Mouse (Mus musculus) forebrain, embryonic 15.5 days (tissue): Measurements from ENCODE around the gene Slc8a3. TPM values are rescaled to one million over a fixed set of nuclear protein-coding genes. Genes with fewer than 3 reads are reported as not detected.
"Not testable (repeated sequence)": the region's sequence is repeated elsewhere in the genome, so short reads cannot be mapped to it uniquely, and the experiment has no call there.

Experiments
- ATAC-seq: fragments of 200-750 bp; cut with Nextera tagmentation; replicated peaks from 2 replicates; pipeline ENCODE4 v1.8.0; 2017; ENCODE audit warnings: mild to moderate bottlenecking, moderate TSS enrichment, moderate library complexity
- H3K27ac ChIP-seq: fragments of 300-500 bp; sonication (generic); replicated peaks from 2 replicates; pipeline ENCODE4 v1.5.1; 2015; ENCODE audit warnings: mild to moderate bottlenecking, inconsistent platforms
- H3K27me3 ChIP-seq: fragments of 300-500 bp; sonication (generic); 2 replicates; pipeline ENCODE4 v1.6.1; 2015; ENCODE audit warnings: inconsistent platforms
- H3K36me3 ChIP-seq: fragments of 300-500 bp; sonication (generic); 2 replicates; pipeline ENCODE4 v1.6.1; 2015; ENCODE audit warnings: mild to moderate bottlenecking, inconsistent platforms
- H3K4me1 ChIP-seq: fragments of 300-500 bp; sonication (generic); 2 replicates; pipeline ENCODE4 v1.6.1; 2015; ENCODE audit warnings: inconsistent platforms
- H3K4me2 ChIP-seq: fragments of 300-500 bp; sonication (generic); replicated peaks from 2 replicates; pipeline ENCODE4 v1.6.1; 2015; ENCODE audit warnings: mild to moderate bottlenecking, inconsistent platforms
- H3K4me3 ChIP-seq: fragments of 300-500 bp; sonication (generic); 2 replicates; pipeline ENCODE4 v1.5.1; 2015; ENCODE audit warnings: mild to moderate bottlenecking, inconsistent platforms
- H3K9ac ChIP-seq: fragments of 300-500 bp; sonication (generic); replicated peaks from 2 replicates; pipeline ENCODE4 v1.6.1; 2015; ENCODE audit warnings: mild to moderate bottlenecking, inconsistent platforms
- H3K9me3 ChIP-seq: fragments of 300-500 bp; sonication (generic); 2 replicates; pipeline ENCODE4 v1.6.1; 2016; ENCODE audit warnings: inconsistent platforms
- WGBS: fragments of 180-500 bp; shearing (Covaris S2); methylation state at CpG from one replicate; pipeline ENCODE4 v1.1.7; 2015; ENCODE audit warnings: mixed read lengths; 5-methylcytosine and 5-hydroxymethylcytosine counted together
- polyA plus RNA-seq: library from polyadenylated mRNA; unstranded; fragments of >200 nt; fragmentation: Nextera tagmentation; extraction: Ambion mirVana; gene quantifications from 2 replicates; pipeline ENCODE4 v1.2.1, GENCODE M21; 2015

Slc8a3 gene
- polyA plus RNA-seq, result 4.7 and 5.1 TPM in 2 replicates

DNA sequence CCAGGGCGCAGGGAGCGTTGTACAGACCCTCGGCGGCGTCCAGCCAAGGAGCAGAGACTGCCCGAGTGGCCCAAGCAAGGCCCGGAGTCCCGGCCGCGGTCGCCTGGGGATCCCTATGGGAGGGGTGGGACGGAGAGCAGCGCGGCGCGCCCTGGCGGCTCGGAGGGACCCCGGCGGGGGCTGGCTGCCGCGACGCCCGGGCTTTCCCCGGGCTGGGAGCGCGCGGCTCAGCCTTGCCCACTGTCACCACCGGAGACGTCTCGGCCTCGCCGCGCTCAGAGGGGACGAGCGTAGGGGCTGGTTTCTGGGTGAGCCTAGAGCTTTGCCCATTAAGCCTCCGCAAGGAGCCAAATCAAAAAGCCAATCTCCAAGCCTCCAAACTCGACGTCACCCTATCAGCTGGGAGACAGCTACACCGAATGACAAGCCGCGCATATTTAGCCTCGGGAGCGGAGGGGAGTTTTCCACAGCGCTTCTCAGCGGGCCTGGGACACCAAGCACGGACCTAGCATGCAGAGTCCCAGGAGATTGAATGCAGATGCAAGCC is at the start of gene Slc8a3:
Slc8a3 (minus strand) TSS at position 306 of the 547 bp plus-strand sequence.
- under 1% methylated on average over 47 of the region's 47 CpGs for WGBS
- Histone ChIP-seq H3K36me3 (no peaks in the 10 kb centered on the region), H3K4me1 (peaks cover 12% of the 10 kb centered on the region; the same call in 1 of the 2 replicates)

DNA sequence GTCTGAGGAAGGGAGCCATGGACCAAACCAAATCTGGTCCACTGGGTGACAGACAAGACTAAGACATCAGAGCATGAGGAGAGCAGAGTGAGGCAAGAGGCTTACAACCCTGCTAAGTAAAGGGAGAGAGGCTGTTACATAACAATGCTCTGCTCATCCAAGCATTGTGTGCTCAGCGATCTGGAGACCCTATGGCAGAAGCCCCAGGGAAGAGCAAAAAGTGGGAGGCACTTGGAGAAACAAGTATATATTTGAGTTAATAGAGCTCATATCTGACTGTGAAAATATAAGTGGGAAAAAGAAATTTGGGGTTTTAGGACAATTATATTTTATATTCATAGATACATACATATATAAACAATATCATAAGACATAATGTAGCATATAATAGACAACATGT is 46.4 kb upstream of the Slc8a3 start, which contains the start of gene Gm4787:
Gm4787 (minus strand) TSS at position 101 of the 400 bp plus-strand sequence.
- not testable (repeated sequence) for H3K27ac ChIP-seq, H3K4me1 ChIP-seq, H3K4me2 ChIP-seq, H3K9ac ChIP-seq, ATAC-seq, H3K36me3 ChIP-seq, H3K27me3 ChIP-seq, H3K9me3 ChIP-seq, H3K4me3 ChIP-seq
- 83% methylated on average over 1 of the region's 1 CpGs for WGBS

More for the DNA sequence above, at the start of gene Slc8a3:
- H3K27me3 ChIP-seq, result 0 out of 2 replicates have a peak, but pooled peaks cover 3% of the 10 kb centered on the region
- ATAC-seq, result peak; percentile 75
- H3K4me2 ChIP-seq, result peak within 1 kb of the TSS; percentile 98
- peak within 1 kb of the TSS; percentile 75 for H3K4me3 ChIP-seq
- peak within 1 kb of the TSS; percentile 91 for H3K27ac ChIP-seq
- H3K9me3 ChIP-seq, result no peaks in the 10 kb centered on the region
- H3K9ac ChIP-seq, result peak within 1 kb of the TSS; percentile 85

DNA sequence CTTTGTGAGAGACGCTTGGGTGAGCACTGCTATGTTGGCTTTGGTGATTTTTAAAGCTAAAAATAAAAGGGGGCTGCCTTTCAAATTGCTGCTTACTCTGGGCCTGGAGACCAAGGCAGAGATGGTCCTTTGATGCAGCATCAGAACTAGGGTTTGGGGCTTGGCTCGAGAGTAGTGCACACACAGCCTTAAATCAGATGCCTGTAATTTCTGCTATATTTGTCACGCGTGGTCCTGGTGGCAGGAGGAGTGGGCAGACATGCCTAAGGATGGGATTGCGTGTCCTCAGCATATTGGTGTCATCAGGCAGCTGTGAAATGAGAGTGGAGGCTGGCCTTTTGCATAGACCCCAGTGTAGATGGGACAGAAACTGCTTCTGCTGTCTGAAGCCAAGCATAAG is 861 bp upstream of the Slc8a3 start:
- 0 out of 2 replicates have a peak, but pooled peaks cover 3% of the 10 kb centered on the region for H3K27me3 ChIP-seq
- peak overlapping the region; percentile 91; the same call in 1 of the 2 replicates for H3K27ac ChIP-seq
- H3K4me2 ChIP-seq, result peak overlapping the region; percentile 98
- no peaks in the 10 kb centered on the region for H3K36me3 ChIP-seq
- no peaks in the 10 kb centered on the region for H3K9me3 ChIP-seq
- ATAC-seq, result no peak
- peak overlapping the region; percentile 75 for H3K4me3 ChIP-seq
- WGBS, result 79% methylated on average over 5 of the region's 5 CpGs
- H3K4me1 ChIP-seq, result peaks cover 12% of the 10 kb centered on the region; the same call in 1 of the 2 replicates
- H3K9ac ChIP-seq, result no peak overlapping the region

DNA sequence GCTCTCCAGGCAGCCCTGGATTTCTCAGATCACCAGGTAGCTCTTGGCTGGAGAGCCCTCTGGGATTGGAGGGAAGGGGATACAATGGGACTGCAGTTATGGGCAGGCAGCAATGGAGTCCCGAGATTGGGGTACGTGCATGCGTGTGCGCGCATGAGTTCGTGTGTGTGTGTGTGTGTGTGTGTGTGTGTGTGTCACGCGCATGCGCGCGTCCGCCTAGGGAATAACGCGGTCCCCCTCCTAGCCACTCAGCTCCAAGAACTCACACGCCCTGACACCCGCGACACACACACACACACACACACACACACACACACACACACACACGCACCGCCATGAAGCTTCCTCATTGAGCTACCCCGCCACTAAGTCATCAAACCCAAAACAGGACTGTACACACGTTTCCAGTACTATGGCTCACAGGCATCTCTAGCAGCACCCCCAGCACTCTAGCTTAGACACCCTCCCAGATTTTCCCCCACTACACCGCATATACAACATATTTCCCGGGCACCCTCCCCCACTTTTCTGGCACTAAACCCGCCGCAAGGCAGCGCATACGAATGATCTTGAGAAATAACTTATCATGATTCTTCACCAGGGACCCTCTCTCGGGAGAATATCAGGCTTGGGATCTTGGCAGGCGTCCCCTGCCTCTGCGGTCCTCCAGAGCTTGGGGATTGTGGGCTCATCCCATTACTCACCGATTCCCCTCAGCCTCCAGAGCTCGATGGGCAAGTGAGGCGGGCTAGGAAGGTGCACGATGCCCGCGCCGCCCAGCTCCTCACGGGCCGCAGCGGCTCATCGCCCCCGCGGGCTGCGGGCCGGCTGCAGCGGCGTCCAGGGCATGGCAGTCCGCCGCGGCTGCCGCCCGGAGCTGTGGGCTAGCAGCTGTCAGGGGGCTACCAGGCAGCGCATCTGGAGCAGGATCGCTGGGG is 774 bp downstream of the Slc8a3 start:
- H3K4me1 ChIP-seq, result peaks cover 12% of the 10 kb centered on the region; the same call in 1 of the 2 replicates
- peak overlapping the region; percentile 91 for H3K27ac ChIP-seq
- H3K9me3 ChIP-seq, result no peaks in the 10 kb centered on the region
- under 1% methylated on average over 38 of the region's 54 CpGs for WGBS
- H3K9ac ChIP-seq, result peak overlapping the region; percentile 85
- no peaks in the 10 kb centered on the region for H3K36me3 ChIP-seq
- peak overlapping the region; percentile 75 for H3K4me3 ChIP-seq
- 0 out of 2 replicates have a peak, but pooled peaks cover 3% of the 10 kb centered on the region for H3K27me3 ChIP-seq
- peak; percentile 80 for ATAC-seq
- peak overlapping the region; percentile 98 for H3K4me2 ChIP-seq

DNA sequence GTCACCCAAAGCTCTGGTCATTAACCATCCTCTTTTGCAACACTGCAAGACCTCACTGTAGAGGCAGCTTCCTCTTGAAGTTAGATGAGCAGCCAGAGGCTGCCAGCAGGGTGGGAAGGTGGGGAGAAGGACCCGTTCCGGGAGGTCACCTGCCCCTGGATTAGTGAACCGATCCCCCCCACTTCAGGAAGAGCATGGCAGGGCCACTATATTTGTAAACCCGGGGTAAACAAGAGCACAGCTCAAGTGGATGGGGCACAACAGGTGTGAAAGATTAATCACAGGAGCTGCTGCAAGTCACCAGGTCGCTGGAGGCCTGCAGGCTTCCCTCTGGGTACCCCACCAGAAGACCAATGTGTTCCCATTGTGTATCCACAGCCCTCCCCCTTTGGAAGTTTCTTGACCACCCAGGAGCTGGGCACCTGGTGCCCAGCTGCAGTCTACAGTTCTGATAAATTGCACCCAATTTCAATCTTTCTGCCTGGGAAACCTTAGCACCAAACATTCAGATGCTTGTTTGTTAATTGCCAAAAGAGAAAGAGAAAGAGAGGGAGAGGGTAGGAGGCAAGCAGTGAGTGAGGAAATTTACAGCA is 1.8 kb downstream of the Slc8a3 start:
- Histone ChIP-seq H3K9ac (0 out of 2 replicates have a peak overlapping the region, but pooled peaks have one; percentile 21), H3K27me3 (0 out of 2 replicates have a peak, but pooled peaks cover 3% of the 10 kb centered on the region), H3K36me3 (no peaks in the 10 kb centered on the region), H3K4me1 (peaks cover 12% of the 10 kb centered on the region; the same call in 1 of the 2 replicates), H3K9me3 (no peaks in the 10 kb centered on the region), H3K4me2 (peak overlapping the region; percentile 98), H3K27ac (peak overlapping the region; percentile 91), H3K4me3 (peak overlapping the region; percentile 75)
- 29% methylated on average over 5 of the region's 5 CpGs for WGBS
- ATAC-seq, result no peak

DNA sequence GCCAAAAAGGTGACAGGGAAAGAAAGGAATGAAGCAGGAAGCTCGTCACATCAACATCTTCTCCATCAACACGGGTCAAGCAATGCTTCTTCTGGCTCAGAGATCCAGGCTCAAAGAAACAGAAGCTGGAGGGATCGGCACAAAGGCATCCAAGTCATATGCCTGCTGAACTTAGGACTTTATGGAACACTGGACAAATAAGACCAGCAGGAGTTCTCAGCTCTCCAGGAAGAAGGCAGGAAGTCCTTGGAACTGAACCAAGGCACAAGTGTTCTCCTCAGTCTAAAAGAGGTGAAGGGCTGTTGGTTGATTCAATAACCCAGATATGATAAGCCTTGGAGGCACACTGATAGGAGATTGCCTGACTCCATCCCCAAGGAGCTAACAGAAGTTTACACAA is 8.0 kb downstream of the Slc8a3 start:
- H3K36me3 ChIP-seq, result no peaks in the 10 kb centered on the region
- H3K27me3 ChIP-seq, result no peaks in the 10 kb centered on the region
- no peak for ATAC-seq
- H3K4me2 ChIP-seq, result no peak overlapping the region
- H3K27ac ChIP-seq, result no peak overlapping the region
- no peak overlapping the region for H3K4me3 ChIP-seq
- peaks cover 4% of the 10 kb centered on the region; the same call in 1 of the 2 replicates for H3K4me1 ChIP-seq
- H3K9me3 ChIP-seq, result no peaks in the 10 kb centered on the region
- 84% methylated on average over 3 of the region's 3 CpGs for WGBS
- H3K9ac ChIP-seq, result no peak overlapping the region

DNA sequence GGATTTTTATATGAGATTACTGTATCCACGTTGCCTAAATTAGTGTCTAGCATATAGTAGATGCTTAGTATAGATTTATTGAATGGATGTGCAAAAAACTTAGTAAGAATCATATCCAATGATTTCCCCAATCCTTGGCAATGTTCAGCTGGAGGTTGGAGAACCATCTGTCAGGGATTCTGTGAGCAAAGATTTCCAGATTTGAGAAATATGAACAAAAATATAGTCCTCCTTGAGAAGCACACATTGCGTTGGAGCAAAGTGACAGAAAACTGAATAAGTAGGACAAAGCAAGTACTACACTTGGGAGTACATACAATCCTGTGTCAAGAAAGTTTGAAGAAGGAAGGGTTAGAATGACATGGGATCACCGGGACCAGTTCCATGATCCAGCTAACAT is 8.9 kb downstream of the Slc8a3 start:
- H3K9me3 ChIP-seq, result no peaks in the 10 kb centered on the region
- H3K4me3 ChIP-seq, result no peak overlapping the region
- H3K27me3 ChIP-seq, result no peaks in the 10 kb centered on the region
- H3K4me1 ChIP-seq, result peaks cover 4% of the 10 kb centered on the region; the same call in 1 of the 2 replicates
- no peak overlapping the region for H3K4me2 ChIP-seq
- WGBS, result 87% methylated on average over 3 of the region's 3 CpGs
- H3K36me3 ChIP-seq, result no peaks in the 10 kb centered on the region
- no peak for ATAC-seq
- H3K27ac ChIP-seq, result peak overlapping the region; percentile 44; the same call in 1 of the 2 replicates
- H3K9ac ChIP-seq, result no peak overlapping the region

DNA sequence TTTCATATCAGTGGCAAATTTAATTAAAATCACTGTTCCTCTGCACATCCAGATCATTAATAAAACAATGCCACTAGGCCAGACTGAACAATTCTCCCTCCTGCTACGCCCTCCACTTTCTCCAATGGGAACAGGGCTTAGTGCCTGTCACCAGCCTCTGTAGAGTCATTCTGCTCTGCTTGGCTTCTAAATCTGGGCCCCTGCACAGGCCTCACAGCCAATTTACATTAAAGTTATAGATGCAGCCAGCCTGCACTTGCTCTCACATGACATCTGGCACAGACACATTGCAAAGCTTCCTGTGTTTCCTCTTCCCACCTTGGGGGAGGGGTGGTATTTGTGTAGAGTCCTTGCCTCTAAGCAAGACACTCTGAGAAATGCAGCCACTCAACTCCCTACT is 12.0 kb downstream of the Slc8a3 start:
- no peak for ATAC-seq
- 67% methylated on average over 1 of the region's 1 CpGs for WGBS
- H3K36me3 ChIP-seq, result no peaks in the 10 kb centered on the region
- H3K4me3 ChIP-seq, result no peak overlapping the region
- no peak overlapping the region for H3K4me2 ChIP-seq
- H3K9me3 ChIP-seq, result no peaks in the 10 kb centered on the region
- H3K27me3 ChIP-seq, result no peaks in the 10 kb centered on the region
- H3K4me1 ChIP-seq, result peaks cover 4% of the 10 kb centered on the region; the same call in 1 of the 2 replicates
- no peak overlapping the region for H3K9ac ChIP-seq
- H3K27ac ChIP-seq, result no peak overlapping the region

DNA sequence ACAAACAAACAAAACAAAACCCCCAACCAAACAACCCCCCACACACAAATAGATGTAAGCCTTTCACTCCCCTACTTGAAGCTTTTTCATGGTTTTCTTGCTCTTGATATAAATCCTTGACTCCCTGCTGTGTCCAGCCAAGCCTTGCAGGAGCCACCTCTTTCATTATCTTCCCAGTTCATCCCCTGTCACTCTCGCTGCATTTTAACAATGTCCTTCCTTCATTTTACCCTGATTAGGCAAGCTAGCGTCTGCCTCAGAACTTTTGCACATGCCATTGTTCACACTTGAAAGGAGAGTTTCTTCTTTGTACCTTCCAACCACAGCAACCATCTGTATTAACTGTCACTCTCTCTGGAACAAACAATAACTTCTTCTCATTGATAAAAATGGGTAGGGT is 15.2 kb downstream of the Slc8a3 start:
- Histone ChIP-seq H3K4me3 (no peak overlapping the region), H3K27ac (no peak overlapping the region), H3K27me3 (no peaks in the 10 kb centered on the region), H3K4me1 (peaks cover 4% of the 10 kb centered on the region; the same call in 1 of the 2 replicates), H3K4me2 (no peak overlapping the region), H3K36me3 (no peaks in the 10 kb centered on the region), H3K9ac (no peak overlapping the region), H3K9me3 (no peaks in the 10 kb centered on the region)
- no peak for ATAC-seq
- WGBS, result under 1% methylated on average over 2 of the region's 2 CpGs

DNA sequence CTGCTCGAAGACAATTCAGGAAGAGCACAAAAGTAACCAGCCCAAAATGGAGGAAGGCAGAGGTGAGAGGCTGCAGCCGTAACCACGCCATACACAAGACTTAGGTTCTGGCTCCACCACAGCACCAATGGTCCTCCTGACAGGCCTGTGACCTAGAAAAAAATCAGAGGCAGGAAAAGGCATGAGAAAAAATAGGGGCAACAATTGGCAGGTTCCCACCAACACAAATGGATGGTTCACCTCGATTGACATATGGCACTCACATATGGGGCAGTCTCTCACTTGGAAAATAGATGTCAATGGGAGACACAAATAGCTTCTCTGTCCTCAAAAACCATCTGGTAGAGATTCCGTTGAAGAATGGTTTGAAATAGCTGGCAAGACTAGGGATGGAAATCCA is 17.0 kb downstream of the Slc8a3 start:
- 83% methylated on average over 5 of the region's 5 CpGs for WGBS
- H3K9ac ChIP-seq, result no peak overlapping the region
- no peak overlapping the region for H3K4me3 ChIP-seq
- H3K36me3 ChIP-seq, result no peaks in the 10 kb centered on the region
- peaks cover under 1% of the 10 kb centered on the region; the same call in 1 of the 2 replicates for H3K4me1 ChIP-seq
- H3K4me2 ChIP-seq, result no peak overlapping the region
- ATAC-seq, result no peak
- H3K9me3 ChIP-seq, result no peaks in the 10 kb centered on the region
- H3K27ac ChIP-seq, result no peak overlapping the region
- no peaks in the 10 kb centered on the region for H3K27me3 ChIP-seq

DNA sequence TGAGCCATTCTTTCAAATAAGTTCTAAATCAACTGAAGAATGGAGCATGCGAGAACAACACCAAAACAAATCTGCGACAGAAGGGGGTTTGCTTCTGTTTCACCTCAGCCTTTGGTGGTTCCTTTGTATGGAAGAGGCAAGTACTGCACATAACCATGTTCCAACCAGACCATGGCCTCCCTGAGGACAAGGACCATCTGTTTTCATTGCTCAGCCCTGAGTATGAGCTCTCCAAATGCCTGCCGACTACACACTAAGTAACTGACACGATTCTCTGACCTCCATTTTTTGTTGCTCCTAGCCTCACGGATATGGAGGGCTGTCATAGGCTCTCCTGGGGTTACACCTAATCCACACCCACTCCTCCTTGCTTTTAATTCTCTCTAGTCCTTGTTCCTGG is 29.4 kb downstream of the Slc8a3 start:
- ATAC-seq, result no peak
- Histone ChIP-seq H3K4me2 (no peak overlapping the region), H3K4me1 (no peaks in the 10 kb centered on the region), H3K36me3 (no peaks in the 10 kb centered on the region), H3K27me3 (no peaks in the 10 kb centered on the region), H3K4me3 (no peak overlapping the region), H3K9ac (no peak overlapping the region), H3K27ac (no peak overlapping the region), H3K9me3 (no peaks in the 10 kb centered on the region)
- WGBS, result 87% methylated on average over 5 of the region's 5 CpGs
